Mouse (Mus musculus) neural tube, embryonic 14.5 days (tissue): ENCODE results near the gene Zfp51. TPM values are rescaled to one million over a fixed set of nuclear protein-coding genes. Genes with fewer than 3 reads are reported as not detected.
"Not testable (repeated sequence)": the region's sequence is repeated elsewhere in the genome, so short reads cannot be mapped to it uniquely, and the experiment has no call there.

Experiments used
- ATAC-seq: fragments of 200-750 bp; cut with Nextera tagmentation; 2 replicates; pipeline ENCODE4 v1.8.0; 2017; ENCODE audit warnings: low read depth, mild to moderate bottlenecking, moderate TSS enrichment, moderate library complexity
- H3K27ac ChIP-seq: fragments of 300-500 bp; sonication (generic); 2 replicates; pipeline ENCODE4 v1.5.1; 2014; ENCODE audit warnings: low read depth, mild to moderate bottlenecking, control low read depth, low read length, moderate library complexity, mixed read lengths
- H3K27me3 ChIP-seq: fragments of 300-500 bp; sonication (generic); 2 replicates; pipeline ENCODE4 v1.6.1; 2014; ENCODE audit warnings: low read length; ENCODE audit not compliant: control insufficient read depth, insufficient read depth
- H3K36me3 ChIP-seq: fragments of 300-500 bp; sonication (generic); 2 replicates; pipeline ENCODE4 v1.6.1; 2014; ENCODE audit warnings: low read length, mixed read lengths; ENCODE audit not compliant: control insufficient read depth, insufficient read depth
- H3K4me1 ChIP-seq: fragments of 300-500 bp; sonication (generic); 2 replicates; pipeline ENCODE4 v1.6.1; 2014; ENCODE audit warnings: low read length; ENCODE audit not compliant: control insufficient read depth, insufficient read depth
- H3K4me2 ChIP-seq: fragments of 300-500 bp; sonication (generic); 2 replicates; pipeline ENCODE4 v1.6.1; 2014; ENCODE audit warnings: mild to moderate bottlenecking, low read depth, low read length, control low read depth
- H3K4me3 ChIP-seq: fragments of 300-500 bp; sonication (generic); 2 replicates; pipeline ENCODE4 v1.5.1; 2014; ENCODE audit warnings: low read depth, low read length, control low read depth, mixed read lengths
- H3K9ac ChIP-seq: fragments of 300-500 bp; sonication (generic); replicated peaks from 2 replicates; pipeline ENCODE4 v1.6.1; 2014; ENCODE audit warnings: low read depth, mild to moderate bottlenecking, control low read depth, low read length, mixed read lengths
- H3K9me3 ChIP-seq: fragments of 300-500 bp; sonication (generic); 2 replicates; pipeline ENCODE4 v1.6.1; 2016; ENCODE audit warnings: low read length; ENCODE audit not compliant: control insufficient read depth
- WGBS: fragments of 180-500 bp; shearing (Covaris S2); extraction: QIAGEN DNeasy Blood & Tissue Kit; methylation state at CpG from one replicate; pipeline ENCODE4 v1.1.7; 2014; 5-methylcytosine and 5-hydroxymethylcytosine counted together
- polyA plus RNA-seq: library from polyadenylated mRNA; unstranded; fragments of >200 nt; fragmentation: Nextera tagmentation; extraction: Ambion mirVana; gene quantifications from 2 replicates; pipeline ENCODE4 v1.2.1, GENCODE M21; 2014

The Zfp51 gene
- polyA plus RNA-seq, 1 experiment from 2014 or later, result 12.8 TPM

DNA sequence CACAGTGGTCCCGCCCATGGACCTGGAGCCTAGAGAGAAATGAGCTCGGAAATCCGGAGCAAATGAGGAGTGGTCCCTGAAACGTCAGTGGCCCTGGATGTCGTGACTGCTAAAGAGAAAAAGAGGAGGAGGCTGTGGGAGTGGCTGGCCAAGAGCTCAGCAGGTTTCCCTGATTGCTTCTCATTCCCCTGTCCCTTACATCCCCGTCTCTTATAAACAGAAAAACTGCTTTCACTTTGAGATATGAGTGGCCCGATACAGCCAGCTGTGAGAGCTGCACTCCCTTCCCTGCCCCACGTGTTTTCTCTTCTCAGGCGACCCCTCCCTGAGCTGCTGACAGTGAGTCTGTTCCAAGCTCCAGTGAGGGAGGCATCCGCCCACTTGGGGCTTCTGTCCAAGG, 24.6 kb downstream of the Zfp51 start:
- not testable (repeated sequence) for H3K9ac ChIP-seq, H3K27ac ChIP-seq, H3K9me3 ChIP-seq, H3K36me3 ChIP-seq, H3K27me3 ChIP-seq, H3K4me3 ChIP-seq, H3K4me2 ChIP-seq, H3K4me1 ChIP-seq, ATAC-seq
- WGBS, result 26% methylated on average over 10 of the region's 10 CpGs

DNA sequence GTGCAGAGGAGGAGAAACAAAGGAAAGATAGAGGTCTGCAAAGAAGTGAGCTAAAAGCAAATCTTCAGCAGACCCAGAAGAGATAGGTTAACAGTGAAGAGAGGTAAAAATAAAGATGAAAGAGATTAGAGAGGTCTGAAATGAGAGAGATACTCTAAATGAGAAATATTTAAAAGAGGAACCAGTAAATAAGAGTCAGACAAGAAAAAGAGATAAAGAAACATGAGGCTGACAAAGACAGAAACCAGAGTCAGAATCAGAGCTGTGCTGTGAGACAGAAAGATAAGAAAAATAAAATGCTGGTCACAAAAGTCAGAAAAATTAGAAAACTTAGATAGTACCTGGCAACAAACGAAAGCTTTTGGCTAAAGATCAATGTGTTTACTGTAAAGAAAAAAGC, 25.1 kb downstream of the Zfp51 start:
- not testable (repeated sequence) for H3K4me2 ChIP-seq, H3K9me3 ChIP-seq, H3K27ac ChIP-seq, H3K4me3 ChIP-seq, H3K36me3 ChIP-seq, H3K4me1 ChIP-seq, ATAC-seq, H3K9ac ChIP-seq, H3K27me3 ChIP-seq
- WGBS, result 100% methylated on average over 1 of the region's 1 CpGs

DNA sequence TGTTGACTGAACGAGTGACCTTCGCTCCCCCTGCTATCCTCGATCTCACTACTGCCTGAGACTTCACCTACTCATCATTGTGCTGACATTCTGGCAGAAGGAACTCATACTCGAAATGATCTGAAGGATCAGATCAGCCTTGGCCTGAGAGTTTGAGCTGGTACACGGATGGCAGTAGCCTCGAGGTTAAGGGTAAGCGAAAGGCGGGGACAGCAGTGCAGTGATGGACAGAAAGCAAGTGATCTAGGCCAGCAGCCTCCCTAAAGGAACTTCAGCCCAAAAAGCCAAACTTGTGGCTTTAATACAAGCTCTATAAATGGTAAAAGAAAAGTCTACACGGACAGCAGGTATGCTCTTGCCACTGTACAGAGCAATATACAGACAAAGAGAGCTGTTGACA, 26.2 kb downstream of the Zfp51 start:
- not testable (repeated sequence) for H3K4me2 ChIP-seq, H3K27ac ChIP-seq, ATAC-seq, H3K9ac ChIP-seq, H3K27me3 ChIP-seq, H3K9me3 ChIP-seq, H3K4me1 ChIP-seq, H3K36me3 ChIP-seq, H3K4me3 ChIP-seq
- WGBS, result 83% methylated on average over 4 of the region's 9 CpGs

DNA sequence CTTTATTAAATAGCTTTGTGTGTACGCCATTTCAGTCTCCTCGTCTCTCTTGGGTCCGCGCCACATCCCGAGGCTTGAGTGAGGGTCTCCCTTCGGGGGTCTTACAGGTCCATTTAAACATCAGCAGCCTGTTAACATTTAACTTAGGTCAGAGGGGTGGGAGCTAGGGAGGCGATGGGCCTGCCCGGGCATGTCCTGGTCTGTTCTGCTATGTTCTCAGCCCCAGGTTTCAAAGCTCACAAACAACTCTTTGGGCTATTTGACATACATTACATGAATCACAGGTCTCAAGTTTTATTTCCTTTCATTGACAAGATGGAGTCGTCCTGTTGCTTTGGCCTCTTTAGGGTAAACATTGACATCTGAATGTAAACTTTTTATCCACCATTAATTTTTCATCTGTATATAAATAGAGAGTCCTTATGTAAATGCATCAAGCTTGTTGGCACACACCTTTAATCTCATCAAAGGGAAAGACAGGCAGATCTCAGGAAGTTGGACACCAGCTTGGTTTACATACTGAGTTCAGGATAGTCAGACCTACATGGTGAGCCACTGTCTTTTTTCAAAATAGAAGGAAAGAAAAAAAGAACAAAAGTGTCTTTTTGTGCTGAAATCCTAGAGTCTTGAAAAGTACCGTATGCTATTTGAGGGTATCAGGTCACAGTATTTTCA, 28.1 kb downstream of the Zfp51 start:
- not testable (repeated sequence) for H3K27me3 ChIP-seq, H3K9ac ChIP-seq, ATAC-seq, H3K4me3 ChIP-seq, H3K27ac ChIP-seq, H3K4me1 ChIP-seq, H3K36me3 ChIP-seq, H3K4me2 ChIP-seq, H3K9me3 ChIP-seq
- WGBS, result 82% methylated on average over 9 of the region's 10 CpGs

DNA sequence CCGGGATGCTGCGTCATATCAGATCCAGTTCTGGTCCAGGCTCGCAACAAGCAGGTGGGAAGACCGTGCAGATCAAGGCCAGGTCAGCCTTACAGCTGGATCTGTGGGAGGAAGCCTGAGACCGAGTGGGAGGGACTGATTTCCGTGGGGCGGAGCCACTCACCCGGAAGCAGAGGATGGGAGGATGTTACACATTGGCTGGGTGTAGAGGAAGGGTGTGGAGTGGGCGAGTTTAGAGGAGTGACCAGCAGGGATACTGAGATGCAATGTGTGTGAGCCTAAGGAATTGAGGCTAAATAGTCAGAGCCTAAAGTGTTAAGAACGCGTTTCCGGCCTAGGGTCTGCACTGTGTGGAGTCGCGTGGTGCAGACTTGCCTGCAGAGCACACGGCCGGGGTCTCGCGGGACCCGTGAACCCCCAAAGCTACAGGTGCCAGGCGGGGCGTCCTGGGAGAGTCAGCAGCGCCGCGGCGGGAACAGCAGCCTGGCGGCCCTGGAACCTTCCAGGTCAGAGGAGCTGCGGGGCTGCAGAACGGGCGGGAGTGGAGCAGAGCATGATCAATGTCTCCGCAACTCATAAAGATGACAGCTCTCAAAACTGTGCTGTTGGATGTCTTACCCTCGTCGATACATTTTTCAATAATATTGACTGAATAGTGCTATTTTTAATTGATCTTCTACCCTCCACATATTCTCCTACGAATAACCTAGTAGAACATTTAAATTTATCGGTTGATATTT, 38.8 kb downstream of the Zfp51 start, which contains the start of gene Zfp53:
Gene Zfp53, plus strand, starts transcription at position 239 of the 740 bp plus-strand sequence.
- Histone ChIP-seq H3K9ac (peak within 1 kb of the TSS; percentile 67), H3K4me2 (peak within 1 kb of the TSS; percentile 75), H3K9me3 (no peaks in the 10 kb centered on the region), H3K36me3 (no peaks in the 10 kb centered on the region), H3K27ac (peak within 1 kb of the TSS; percentile 72), H3K4me1 (0 out of 2 replicates have a peak, but pooled peaks cover 3% of the 10 kb centered on the region), H3K4me3 (peak within 1 kb of the TSS; percentile 78), H3K27me3 (no peaks in the 10 kb centered on the region)
- ATAC-seq, result peak; percentile 100
- WGBS, result under 1% methylated on average over 34 of the region's 34 CpGs

DNA sequence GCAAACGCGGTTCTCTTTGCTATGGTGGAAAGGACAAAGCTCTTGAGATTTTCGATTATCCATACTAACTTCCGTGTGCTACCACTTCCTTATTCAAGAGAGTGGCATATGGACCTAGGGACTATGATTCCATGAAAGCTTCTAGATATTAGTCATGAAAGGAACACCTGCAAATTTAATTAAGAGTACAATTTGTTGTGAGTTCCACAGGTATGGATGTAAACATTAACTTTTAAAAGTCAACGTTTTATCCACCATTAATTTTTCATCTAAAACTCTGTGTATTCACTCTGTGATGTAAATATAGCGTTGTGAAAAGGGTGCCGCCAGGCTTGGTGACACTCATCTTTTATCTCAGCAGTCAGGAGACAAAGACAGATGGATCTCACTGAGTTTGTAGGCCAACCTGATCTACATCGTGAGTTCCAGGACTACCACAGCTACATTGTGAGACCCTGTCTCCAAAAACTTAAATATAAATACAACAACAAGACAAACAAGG, 39.4 kb downstream of the Zfp51 start:
- Histone ChIP-seq H3K9me3 (no peaks in the 10 kb centered on the region), H3K27me3 (no peaks in the 10 kb centered on the region), H3K36me3 (no peaks in the 10 kb centered on the region), H3K4me3 (peak overlapping the region; percentile 78), H3K4me2 (peak overlapping the region; percentile 75), H3K27ac (no peak overlapping the region), H3K9ac (peak overlapping the region; percentile 67; the same call in 1 of the 2 replicates), H3K4me1 (0 out of 2 replicates have a peak, but pooled peaks cover 3% of the 10 kb centered on the region)
- 17% methylated on average over 8 of the region's 8 CpGs for WGBS
- no peak for ATAC-seq

DNA sequence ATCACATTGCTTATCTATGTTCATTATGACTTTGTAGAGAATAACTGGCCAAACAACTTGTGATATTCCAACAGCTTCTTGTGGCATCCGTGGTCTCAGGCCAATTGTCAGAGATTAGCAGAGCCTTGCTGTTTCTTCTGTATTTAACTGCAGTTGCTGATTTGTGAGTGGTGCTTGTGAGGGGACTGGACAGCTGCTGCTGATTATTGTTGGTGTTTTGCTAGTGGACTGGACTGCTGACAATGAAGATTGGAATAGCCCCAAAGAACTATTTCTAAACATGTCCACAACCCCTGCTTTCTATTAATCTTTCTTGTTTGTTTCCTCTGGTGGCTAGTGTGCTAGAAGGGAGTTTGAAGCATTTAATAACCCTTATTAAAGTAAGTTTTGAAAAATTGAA, 51.2 kb downstream of the Zfp51 start:
- no peak for ATAC-seq
- Histone ChIP-seq H3K9me3 (no peaks in the 10 kb centered on the region), H3K36me3 (no peaks in the 10 kb centered on the region), H3K9ac (no peak overlapping the region), H3K4me2 (no peak overlapping the region), H3K4me1 (no peaks in the 10 kb centered on the region), H3K27ac (no peak overlapping the region), H3K4me3 (no peak overlapping the region), H3K27me3 (no peaks in the 10 kb centered on the region)
- 84% methylated on average over 1 of the region's 1 CpGs for WGBS

DNA sequence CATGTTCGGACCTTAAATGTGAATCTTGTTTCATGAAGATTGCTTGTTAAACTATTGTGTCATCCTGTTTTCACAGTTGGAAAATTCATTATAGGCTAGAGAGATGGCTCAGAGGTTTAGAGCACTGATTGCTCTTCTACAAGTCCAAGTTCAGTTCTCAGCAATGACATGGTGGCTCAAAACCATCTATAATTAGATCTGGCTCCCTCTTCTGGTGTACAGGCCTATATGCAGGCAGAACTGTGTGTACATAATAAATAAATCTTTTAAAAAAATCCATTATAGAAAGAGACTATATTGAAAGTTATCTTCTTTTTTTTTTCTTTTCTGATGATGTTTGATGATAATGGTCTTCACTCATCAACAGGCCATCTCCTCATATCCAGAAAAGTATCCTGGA, 54.4 kb downstream of the Zfp51 start:
- H3K4me1 ChIP-seq, result no peaks in the 10 kb centered on the region
- H3K36me3 ChIP-seq, result peaks cover 7% of the 10 kb centered on the region; the same call in 1 of the 2 replicates
- WGBS, result 100% methylated on average over 1 of the region's 1 CpGs
- no peak overlapping the region for H3K27ac ChIP-seq
- no peaks in the 10 kb centered on the region for H3K9me3 ChIP-seq
- H3K27me3 ChIP-seq, result no peaks in the 10 kb centered on the region
- H3K4me3 ChIP-seq, result no peak overlapping the region
- H3K4me2 ChIP-seq, result no peak overlapping the region
- no peak for ATAC-seq
- H3K9ac ChIP-seq, result no peak overlapping the region

DNA sequence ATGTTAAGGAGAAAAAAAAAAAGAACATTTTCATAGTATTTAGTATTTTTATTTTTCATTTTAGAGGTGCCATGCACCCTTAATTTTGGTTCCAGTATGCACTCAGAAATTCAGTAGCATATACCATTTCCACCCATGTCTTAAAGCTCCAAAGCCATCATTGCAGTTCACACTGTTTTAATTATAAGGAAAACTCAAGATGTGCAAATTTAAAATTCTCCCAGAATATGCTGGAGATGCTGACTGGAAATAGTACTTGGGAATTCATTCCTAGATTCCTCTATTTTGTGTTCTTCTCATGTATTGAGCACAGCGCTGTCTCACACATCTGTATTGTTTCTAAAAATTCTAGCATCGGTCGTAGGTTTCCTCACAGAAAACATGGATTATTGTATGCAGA, 56.1 kb downstream of the Zfp51 start:
- H3K4me1 ChIP-seq, result no peaks in the 10 kb centered on the region
- H3K9ac ChIP-seq, result no peak overlapping the region
- H3K4me2 ChIP-seq, result no peak overlapping the region
- 98% methylated on average over 3 of the region's 3 CpGs for WGBS
- no peak overlapping the region for H3K27ac ChIP-seq
- peaks cover 10% of the 10 kb centered on the region; the same call in 1 of the 2 replicates for H3K36me3 ChIP-seq
- no peaks in the 10 kb centered on the region for H3K27me3 ChIP-seq
- no peak overlapping the region for H3K4me3 ChIP-seq
- no peaks in the 10 kb centered on the region for H3K9me3 ChIP-seq
- ATAC-seq, result no peak
